Mouse (Mus musculus) heart, postnatal 0 days (tissue): ENCODE measurements around the gene Tle3.

Experiments
- CTCF ChIP-seq: IDR thresholded peaks from 2 replicates; pipeline ENCODE4 v1.5.1; 2016; ENCODE audit warnings: antibody characterized with exemption, control low read depth, low read depth
- EP300 ChIP-seq: IDR thresholded peaks from 2 replicates; pipeline ENCODE4 v1.6.1; 2016; ENCODE audit warnings: antibody characterized with exemption, low read depth

DNA sequence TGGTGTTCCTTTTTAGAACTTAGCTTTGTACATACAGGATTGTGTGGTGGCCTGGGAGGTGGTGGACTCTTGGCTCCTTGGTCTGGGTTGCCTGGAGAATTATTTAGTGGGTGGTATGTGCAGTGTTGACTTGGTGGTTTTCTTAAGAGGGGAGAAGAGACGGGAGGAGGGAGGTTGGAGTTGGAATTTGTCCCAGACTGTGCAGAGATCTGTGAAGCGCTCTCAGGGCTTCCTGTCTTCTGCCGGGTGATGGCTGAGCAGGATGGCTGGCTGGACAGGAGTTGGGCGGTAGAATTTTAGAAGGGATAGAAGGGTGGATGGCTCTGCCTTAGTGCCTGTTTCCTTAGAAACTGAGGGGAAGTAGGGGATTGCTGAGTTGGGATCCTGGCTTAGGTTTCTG is 25.0 kb downstream of the Tle3 start:
- TF ChIP-seq EP300 (no peak), CTCF (no peak)
